Mouse (Mus musculus) hindbrain, embryonic 14.5 days (tissue): ENCODE data around the gene Nhsl2. TPM values are rescaled to one million over a fixed set of nuclear protein-coding genes. Genes with fewer than 3 reads are reported as not detected.

Experiments used
- microRNA-seq: library from miRNA; unstranded; fragments of <30 nt; microRNA quantifications from one replicate; pipeline ENCODE4, GENCODE M21; 2016
- polyA plus RNA-seq: library from polyadenylated mRNA; unstranded; fragments of >200 nt; fragmentation: Nextera tagmentation; extraction: Ambion mirVana; gene quantifications from 2 replicates; pipeline ENCODE4 v1.2.1, GENCODE M21; 2014

The Nhsl2 gene
- polyA plus RNA-seq, 1 experiment from 2014 or later = 7.0 TPM

Small RNAs within 50 kb of the gene (microRNA-seq; reads per million reads assigned to microRNA genes)
- gene Gm27843 = not detected

Other genes starting within 250 kb of the Nhsl2 start
- 219 and 248 TPM in 2 replicates for gene Ogt, start 209.3 kb upstream of the Nhsl2 start, polyA plus RNA-seq
- 0.20 TPM in 1 of 2 replicates, not detected in the other for gene Cxcr3, start 115.1 kb upstream of the Nhsl2 start, polyA plus RNA-seq
- gene Gm4779, start 55.0 kb upstream of the Nhsl2 start, polyA plus RNA-seq = not detected in 2 replicates
- gene 8030474K03Rik, start 54.7 kb upstream of the Nhsl2 start, polyA plus RNA-seq = not detected in 2 replicates
- 3.2 and 4.5 TPM in 2 replicates for gene Rtl5, start 221.9 kb downstream of the Nhsl2 start, polyA plus RNA-seq